Mouse (Mus musculus) heart, embryonic 10.5 days (tissue): ENCODE data around the gene Dcn. TPM values are rescaled to one million over a fixed set of nuclear protein-coding genes. Genes with fewer than 3 reads are reported as not detected.

Experiments used
- DNase-seq: peaks from one replicate; pipeline ENCODE4 v3.0.0-alpha.2; 2017; ENCODE audit warnings: low spot score
- H3K27ac ChIP-seq: fragments of 300-500 bp; sonication (generic); 2 replicates; pipeline ENCODE4 v1.5.1; 2016; ENCODE audit warnings: mild to moderate bottlenecking
- H3K27me3 ChIP-seq: fragments of 300-500 bp; sonication (generic); 2 replicates; pipeline ENCODE4 v1.6.1; 2016; ENCODE audit warnings: mild to moderate bottlenecking; ENCODE audit not compliant: poor library complexity, insufficient read depth, severe bottlenecking
- H3K36me3 ChIP-seq: fragments of 300-500 bp; sonication (generic); 2 replicates; pipeline ENCODE4 v1.6.1; 2016; ENCODE audit warnings: mild to moderate bottlenecking, moderate library complexity
- H3K4me1 ChIP-seq: fragments of 300-500 bp; sonication (generic); 2 replicates; pipeline ENCODE4 v1.6.1; 2016; ENCODE audit warnings: mild to moderate bottlenecking
- H3K4me3 ChIP-seq: fragments of 300-500 bp; sonication (generic); 2 replicates; pipeline ENCODE4 v1.5.1; 2016; ENCODE audit warnings: mild to moderate bottlenecking, moderate library complexity
- H3K9me3 ChIP-seq: fragments of 300-500 bp; sonication (generic); 2 replicates; pipeline ENCODE4 v1.6.1; 2016; ENCODE audit warnings: mild to moderate bottlenecking, moderate library complexity
- WGBS: fragments of 180-500 bp; shearing (Covaris S2); methylation state at CpG from one replicate; pipeline ENCODE4 v1.1.7; 2016; 5-methylcytosine and 5-hydroxymethylcytosine counted together
- polyA plus RNA-seq: library from polyadenylated mRNA; unstranded; fragments of >200 nt; fragmentation: Nextera tagmentation; extraction: Ambion mirVana; gene quantifications from 2 replicates; pipeline ENCODE4 v1.2.1, GENCODE M21; 2016

Gene Dcn
- polyA plus RNA-seq: 47.6 and 49.3 TPM in 2 replicates

DNA sequence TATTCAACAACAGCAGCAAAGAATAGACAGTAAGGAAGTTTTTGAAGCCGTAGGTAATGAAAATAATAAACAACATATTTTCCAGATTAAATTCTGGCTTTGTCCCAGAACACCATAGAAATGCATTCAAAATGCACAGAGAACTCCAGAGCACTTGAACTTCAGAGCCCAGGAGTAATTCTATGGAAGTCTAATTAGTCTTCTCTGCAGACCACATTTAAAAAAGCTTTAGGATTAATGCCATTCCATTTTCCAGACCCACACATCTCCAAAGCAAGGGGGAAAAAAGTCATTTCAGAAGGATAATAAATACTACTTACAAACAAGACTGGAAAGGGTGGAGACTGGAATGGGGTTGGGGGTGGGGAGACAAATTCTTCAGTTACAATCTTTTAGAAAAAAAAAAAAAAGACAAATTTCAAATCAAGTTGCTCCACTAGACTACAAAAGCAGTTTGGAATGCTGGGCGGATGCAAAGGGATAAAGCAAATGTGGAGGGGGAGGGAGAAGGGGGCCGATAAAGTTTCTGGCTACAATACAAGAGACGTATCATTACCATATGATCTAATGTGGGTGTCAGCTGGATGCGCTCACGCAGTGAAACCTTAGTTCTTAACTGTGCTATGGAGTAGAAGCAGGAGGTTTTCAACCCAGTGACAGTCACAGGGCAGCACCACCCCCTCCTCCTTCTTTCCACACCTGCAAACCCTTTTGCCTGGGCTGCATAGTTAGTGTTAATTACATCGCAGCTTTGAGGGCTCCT is at the start of gene Dcn:
Dcn (plus strand) TSS at position 606 of the 763 bp plus-strand sequence.
- peak; percentile 77 for DNase-seq
- Histone ChIP-seq H3K27me3 (no peaks in the 10 kb centered on the region), H3K4me3 (peak within 1 kb of the TSS; percentile 35), H3K4me1 (no peaks in the 10 kb centered on the region), H3K36me3 (no peaks in the 10 kb centered on the region), H3K9me3 (no peaks in the 10 kb centered on the region), H3K27ac (no peak within 1 kb of the TSS)
- WGBS: 16% methylated on average over 7 of the region's 7 CpGs

DNA sequence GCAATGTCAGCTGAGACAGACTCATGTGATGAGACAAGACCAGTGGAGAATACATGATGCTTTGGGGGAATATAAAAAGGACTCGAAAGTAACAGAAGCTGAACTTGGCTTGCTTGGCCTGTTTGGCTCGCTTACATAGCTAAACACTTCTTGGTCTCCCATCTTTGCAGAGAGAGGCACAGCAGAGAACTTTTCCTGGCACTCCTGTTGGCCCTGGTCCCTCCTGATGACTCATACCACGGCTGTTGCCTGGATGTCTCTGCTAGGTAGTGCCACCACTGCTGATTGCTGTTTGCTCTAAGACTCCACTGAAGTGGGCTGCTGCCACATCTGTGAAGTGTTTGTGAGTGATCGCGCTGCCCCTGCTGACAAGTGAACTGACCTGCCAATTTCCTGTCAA is 42.7 kb upstream of the Dcn start:
- 63% methylated on average over 5 of the region's 5 CpGs for WGBS
- DNase-seq: no peak
- Histone ChIP-seq H3K27me3 (no peaks in the 10 kb centered on the region), H3K27ac (no peak overlapping the region), H3K9me3 (no peaks in the 10 kb centered on the region), H3K4me3 (no peak overlapping the region), H3K4me1 (peaks cover 9% of the 10 kb centered on the region), H3K36me3 (no peaks in the 10 kb centered on the region)

DNA sequence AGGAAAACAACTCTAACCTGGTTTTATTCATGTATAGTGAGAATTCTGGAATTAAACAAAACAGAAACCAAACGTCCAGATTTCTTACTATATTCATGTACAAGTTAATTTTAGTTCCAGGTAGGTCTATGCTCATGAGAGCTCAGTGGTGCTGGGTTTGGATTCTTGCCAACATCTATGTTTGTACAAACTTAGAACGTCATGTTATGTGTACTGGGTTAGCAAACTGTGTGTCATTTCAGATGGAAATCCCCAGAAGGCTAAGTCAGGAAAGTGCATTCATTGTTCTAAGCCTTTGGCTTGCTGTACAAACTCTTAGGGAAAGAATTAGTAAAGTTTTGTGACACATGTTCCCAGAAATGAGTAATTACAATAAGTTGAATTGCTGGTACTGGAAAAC is 37.1 kb upstream of the Dcn start:
- Histone ChIP-seq H3K4me1 (no peaks in the 10 kb centered on the region), H3K36me3 (no peaks in the 10 kb centered on the region), H3K27me3 (no peaks in the 10 kb centered on the region), H3K27ac (no peak overlapping the region), H3K9me3 (no peaks in the 10 kb centered on the region), H3K4me3 (no peak overlapping the region)
- DNase-seq: no peak
- 58% methylated on average over 2 of the region's 2 CpGs for WGBS

DNA sequence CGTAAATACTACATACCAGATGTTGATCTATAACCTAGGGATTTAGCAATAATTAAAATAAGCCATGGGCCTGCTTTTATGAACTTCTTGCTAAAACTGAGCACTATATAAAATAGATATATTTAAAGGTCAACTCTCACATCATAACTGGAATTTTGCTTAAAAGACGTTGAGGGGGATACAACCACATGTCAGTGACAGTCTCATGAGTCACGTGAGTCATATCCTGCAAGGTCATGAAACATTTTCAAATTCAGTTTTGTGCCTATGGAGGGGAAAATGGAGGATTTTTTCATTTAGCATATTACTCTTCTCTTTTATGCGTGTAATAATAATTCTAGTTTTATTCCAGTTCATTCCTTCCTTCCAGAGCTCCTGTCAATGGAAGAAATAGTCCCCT is 32.9 kb upstream of the Dcn start:
- 80% methylated on average over 4 of the region's 4 CpGs for WGBS
- no peak for DNase-seq
- no peaks in the 10 kb centered on the region for H3K4me1 ChIP-seq
- H3K27ac ChIP-seq: no peak overlapping the region
- H3K9me3 ChIP-seq: no peaks in the 10 kb centered on the region
- H3K4me3 ChIP-seq: no peak overlapping the region
- H3K36me3 ChIP-seq: no peaks in the 10 kb centered on the region
- no peaks in the 10 kb centered on the region for H3K27me3 ChIP-seq

DNA sequence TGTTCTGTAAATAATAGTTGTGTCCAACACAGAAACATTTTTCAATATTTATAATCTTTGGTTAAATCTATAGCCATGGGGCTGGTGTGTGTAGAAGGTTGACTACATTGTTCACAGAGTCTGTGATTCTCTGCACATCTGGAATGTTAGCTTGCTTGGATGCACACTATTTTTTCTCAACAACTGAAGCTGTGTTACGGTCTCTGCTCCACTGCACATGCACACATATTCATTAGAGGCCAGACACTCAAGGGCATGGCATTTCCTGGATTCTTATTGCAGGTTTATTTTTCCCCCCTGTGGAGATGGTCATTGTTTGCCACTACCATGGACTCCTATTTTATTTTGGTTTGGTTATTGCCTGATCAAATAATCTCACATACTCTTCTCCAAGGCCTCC is 26.5 kb upstream of the Dcn start:
- Histone ChIP-seq H3K4me1 (no peaks in the 10 kb centered on the region), H3K27me3 (no peaks in the 10 kb centered on the region), H3K4me3 (no peak overlapping the region), H3K36me3 (no peaks in the 10 kb centered on the region), H3K27ac (no peak overlapping the region), H3K9me3 (no peaks in the 10 kb centered on the region)
- no peak for DNase-seq
- 73% methylated on average over 1 of the region's 1 CpGs for WGBS

DNA sequence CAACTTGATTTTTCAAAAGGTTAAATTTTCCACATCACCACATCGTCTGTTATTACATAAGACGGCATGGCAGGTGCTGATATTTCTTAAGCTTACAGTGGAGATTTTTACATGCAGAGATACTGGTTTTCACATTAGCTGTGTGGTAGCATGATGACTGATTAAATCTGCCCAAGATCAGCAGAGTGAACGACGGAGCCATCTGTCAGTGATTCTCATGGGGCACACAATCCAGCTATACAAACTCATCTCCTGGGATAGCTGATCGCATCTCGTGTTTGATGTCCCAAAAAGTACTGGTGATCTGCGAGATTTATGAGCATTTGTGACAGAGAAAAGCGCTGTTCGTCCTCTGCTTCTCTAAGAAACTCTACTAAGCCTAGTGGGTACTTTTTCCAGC is 25.9 kb upstream of the Dcn start:
- 88% methylated on average over 9 of the region's 9 CpGs for WGBS
- Histone ChIP-seq H3K4me3 (no peak overlapping the region), H3K4me1 (no peaks in the 10 kb centered on the region), H3K36me3 (no peaks in the 10 kb centered on the region), H3K9me3 (no peaks in the 10 kb centered on the region), H3K27ac (no peak overlapping the region), H3K27me3 (no peaks in the 10 kb centered on the region)
- DNase-seq: no peak

DNA sequence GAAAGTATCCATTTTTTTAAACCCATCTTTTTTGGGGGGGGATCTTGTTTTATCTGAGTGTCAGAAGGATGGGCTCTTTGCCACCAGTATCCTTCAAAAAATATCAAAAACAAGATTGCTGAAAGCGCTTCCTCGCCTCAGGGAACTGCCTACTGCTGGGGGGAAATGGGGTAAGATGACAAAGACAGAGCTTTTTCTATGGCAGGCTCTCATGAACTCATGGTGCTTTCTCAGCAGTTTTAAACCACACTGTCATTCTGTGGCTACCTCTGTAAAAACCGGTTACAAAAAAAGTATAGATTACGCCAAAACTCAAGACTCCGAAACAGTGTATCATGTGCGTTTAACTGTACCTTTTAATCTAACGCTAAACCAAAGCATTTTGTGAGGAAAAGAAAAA is 22.4 kb upstream of the Dcn start:
- no peak overlapping the region for H3K27ac ChIP-seq
- no peak overlapping the region for H3K4me3 ChIP-seq
- no peaks in the 10 kb centered on the region for H3K36me3 ChIP-seq
- H3K27me3 ChIP-seq: no peaks in the 10 kb centered on the region
- 81% methylated on average over 7 of the region's 7 CpGs for WGBS
- no peaks in the 10 kb centered on the region for H3K9me3 ChIP-seq
- H3K4me1 ChIP-seq: no peaks in the 10 kb centered on the region
- no peak for DNase-seq

DNA sequence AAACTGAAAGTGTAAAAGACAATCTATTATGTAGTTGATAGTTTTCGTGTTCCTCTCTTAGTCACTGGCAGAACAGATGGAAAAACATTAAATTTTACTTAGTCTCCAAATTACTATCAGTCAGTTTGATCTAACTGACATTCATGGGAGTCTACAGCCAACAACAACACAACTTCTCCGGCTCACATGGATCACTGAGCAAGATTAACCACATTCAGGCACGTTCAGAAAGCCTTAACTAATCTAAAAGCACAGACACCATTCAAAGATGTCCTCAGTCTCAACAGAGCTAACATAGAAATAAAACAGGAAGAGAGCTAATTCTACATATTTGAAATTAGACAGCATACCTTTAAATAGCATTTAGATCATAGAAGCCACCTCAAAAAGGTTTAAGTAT is 12.6 kb upstream of the Dcn start:
- no peak for DNase-seq
- Histone ChIP-seq H3K4me1 (no peaks in the 10 kb centered on the region), H3K36me3 (no peaks in the 10 kb centered on the region), H3K27ac (no peak overlapping the region), H3K9me3 (no peaks in the 10 kb centered on the region), H3K4me3 (no peak overlapping the region), H3K27me3 (no peaks in the 10 kb centered on the region)
- 60% methylated on average over 3 of the region's 3 CpGs for WGBS

DNA sequence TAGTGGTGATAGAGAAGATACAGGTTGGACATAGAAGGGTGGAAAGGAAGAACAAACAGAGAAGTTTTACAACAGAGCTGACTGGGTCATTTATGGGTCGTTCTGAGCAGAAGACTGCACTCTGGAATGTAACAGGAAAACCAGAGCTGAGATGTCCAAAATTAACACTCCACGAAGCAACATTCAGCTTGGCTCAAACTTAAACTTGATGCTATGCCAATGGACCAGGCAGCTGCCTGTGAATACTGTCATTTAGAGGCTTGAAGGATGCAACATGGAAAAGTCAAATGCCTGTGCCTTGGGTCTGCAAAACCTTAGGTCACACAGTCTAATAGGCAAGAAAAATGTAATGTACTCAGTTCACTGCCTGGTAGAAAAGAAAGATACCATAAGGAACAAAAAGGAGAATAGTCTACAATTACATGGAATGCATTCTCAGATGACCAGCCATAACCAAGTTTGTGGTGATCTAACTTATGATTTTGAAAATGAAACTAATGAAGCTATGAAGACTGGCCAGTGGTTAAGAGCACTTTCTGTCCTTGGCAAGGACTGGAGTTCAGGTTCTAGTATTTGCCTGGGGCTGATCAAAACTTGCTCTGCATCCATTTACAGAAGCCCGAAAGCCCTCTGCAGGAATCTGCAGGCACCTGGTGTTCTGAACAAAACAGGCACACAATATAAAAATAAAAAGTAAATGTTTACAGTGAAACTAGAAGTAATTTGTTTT is 9.8 kb upstream of the Dcn start:
- Histone ChIP-seq H3K4me3 (no peak overlapping the region), H3K9me3 (no peaks in the 10 kb centered on the region), H3K4me1 (no peaks in the 10 kb centered on the region), H3K27ac (no peak overlapping the region), H3K36me3 (no peaks in the 10 kb centered on the region), H3K27me3 (no peaks in the 10 kb centered on the region)
- no peak for DNase-seq
- WGBS: 60% methylated on average over 3 of the region's 3 CpGs

DNA sequence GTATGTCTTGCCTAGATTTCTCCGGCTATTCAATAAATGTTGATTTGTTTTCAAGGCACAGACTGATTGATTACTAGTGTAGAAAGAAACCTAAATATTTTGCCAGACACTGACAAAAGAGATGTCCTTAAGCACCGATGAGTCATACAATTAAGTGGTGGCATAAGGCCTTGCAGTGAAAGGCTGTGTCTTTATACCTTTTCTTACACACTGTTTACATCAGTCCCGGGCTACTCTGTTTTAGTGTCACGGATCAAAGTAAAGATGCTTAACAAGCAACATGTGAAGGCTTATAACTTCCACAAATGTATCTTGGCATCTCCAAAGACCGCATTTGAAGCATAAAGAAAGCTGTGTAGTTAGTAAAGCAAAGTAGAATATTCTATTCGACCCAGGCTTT is 3.9 kb upstream of the Dcn start:
- no peaks in the 10 kb centered on the region for H3K27me3 ChIP-seq
- H3K9me3 ChIP-seq: no peaks in the 10 kb centered on the region
- no peak overlapping the region for H3K4me3 ChIP-seq
- no peaks in the 10 kb centered on the region for H3K36me3 ChIP-seq
- 70% methylated on average over 6 of the region's 6 CpGs for WGBS
- no peak for DNase-seq
- no peaks in the 10 kb centered on the region for H3K4me1 ChIP-seq
- no peak overlapping the region for H3K27ac ChIP-seq

DNA sequence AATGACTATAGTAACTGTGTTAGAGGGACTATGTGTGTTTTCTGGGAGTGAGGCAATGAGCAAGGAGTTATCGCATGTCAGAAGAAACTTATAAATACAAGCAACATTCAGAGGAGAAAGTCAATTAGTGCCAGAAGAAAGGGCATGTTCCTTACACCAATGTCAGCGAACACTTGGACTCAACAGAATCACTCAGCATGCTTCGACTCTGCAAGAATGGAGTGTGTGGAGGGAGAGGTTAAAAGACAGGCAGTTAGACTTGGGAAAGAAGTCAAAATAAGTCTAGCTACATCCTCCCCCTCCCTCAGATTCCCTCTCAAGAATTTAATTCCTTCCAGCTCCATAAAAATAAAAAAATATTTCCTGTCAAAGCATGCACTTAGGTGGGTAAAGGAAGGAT is 1.1 kb upstream of the Dcn start:
- H3K27ac ChIP-seq: no peak overlapping the region

DNA sequence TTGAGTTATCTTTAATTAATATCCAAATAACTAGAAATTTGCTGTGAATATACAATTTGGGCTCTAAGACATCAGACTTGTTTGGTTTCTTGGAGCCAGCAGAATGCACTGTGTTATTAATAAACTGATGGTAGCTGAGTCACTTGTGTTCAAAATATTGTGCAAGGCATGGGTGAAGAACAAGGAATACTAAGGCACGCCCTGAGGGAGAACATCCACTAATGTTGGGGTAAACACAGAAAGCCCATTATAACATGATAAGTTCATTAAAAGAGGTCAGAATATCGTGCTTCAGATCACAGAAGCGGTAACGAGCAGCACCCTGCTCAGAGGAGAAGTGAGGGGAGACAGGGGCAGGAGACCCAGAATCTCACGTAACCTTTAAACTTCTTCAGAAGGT is 2.7 kb downstream of the Dcn start:
- Histone ChIP-seq H3K36me3 (no peaks in the 10 kb centered on the region), H3K4me1 (no peaks in the 10 kb centered on the region), H3K27me3 (no peaks in the 10 kb centered on the region), H3K27ac (no peak overlapping the region), H3K4me3 (no peak overlapping the region), H3K9me3 (no peaks in the 10 kb centered on the region)
- no peak for DNase-seq
- WGBS: 87% methylated on average over 5 of the region's 5 CpGs

More for the DNA sequence above, 1.1 kb upstream of the Dcn start:
- Histone ChIP-seq H3K36me3 (no peaks in the 10 kb centered on the region), H3K27me3 (no peaks in the 10 kb centered on the region), H3K4me3 (no peak overlapping the region), H3K9me3 (no peaks in the 10 kb centered on the region), H3K4me1 (no peaks in the 10 kb centered on the region)
- DNase-seq: no peak
- 74% methylated on average over 3 of the region's 3 CpGs for WGBS

DNA sequence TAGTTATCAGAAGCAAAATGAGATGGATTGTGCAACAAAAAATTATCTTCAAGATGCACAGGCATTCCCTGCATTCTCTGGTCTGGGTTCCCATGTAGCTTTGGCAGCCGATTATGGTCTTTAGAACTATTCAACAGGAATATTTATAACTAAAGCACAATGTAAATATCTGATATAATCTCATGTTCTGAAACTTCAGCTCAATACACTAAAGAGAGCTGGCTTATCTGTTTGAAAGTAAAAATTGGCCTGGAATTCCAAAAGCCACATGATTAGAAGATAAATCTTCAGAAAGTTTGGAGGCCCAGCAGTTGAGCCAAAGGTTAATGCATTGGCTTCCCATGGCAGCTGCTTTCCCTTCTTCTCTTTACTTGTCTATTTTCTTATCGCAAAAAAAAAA is 4.6 kb downstream of the Dcn start:
- Histone ChIP-seq H3K9me3 (no peaks in the 10 kb centered on the region), H3K36me3 (no peaks in the 10 kb centered on the region), H3K27ac (no peak overlapping the region), H3K4me1 (no peaks in the 10 kb centered on the region), H3K4me3 (no peak overlapping the region), H3K27me3 (no peaks in the 10 kb centered on the region)
- 91% methylated on average over 2 of the region's 2 CpGs for WGBS
- DNase-seq: no peak
